Mouse (Mus musculus): Measurements from ENCODE around the gene Lysmd2.

DNA sequence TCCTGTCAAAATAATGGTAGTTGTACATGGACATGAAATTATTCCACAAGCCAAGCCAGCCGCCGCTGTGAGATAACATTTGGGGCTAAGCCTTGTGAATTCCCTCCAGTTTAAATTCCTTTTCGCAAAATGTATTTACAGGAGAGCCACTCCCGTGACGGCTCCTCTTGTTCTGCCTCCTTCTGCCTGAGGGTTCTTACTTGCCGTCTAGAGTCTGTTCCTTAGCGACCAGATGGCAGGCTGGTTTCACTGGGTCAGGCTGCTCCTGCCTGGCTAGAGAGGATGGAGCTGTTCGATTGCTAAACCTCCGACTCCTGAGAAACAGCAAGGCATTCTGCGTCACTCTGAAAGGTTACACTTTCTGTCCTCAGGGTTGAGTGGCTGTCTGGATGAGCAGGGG is 6.6 kb downstream of the Lysmd2 start:
- no peak for TF ChIP-seq POLR2A (IDR thresholded peaks at IDR 0.05; ENCODE audit: borderline replicate concordance, insufficient read depth, low read length)
- no peak for TF ChIP-seq CTCF (IDR thresholded peaks at IDR 0.05; ENCODE audit: borderline replicate concordance, insufficient read depth, low read depth, low read length)

All from cerebellum, adult 2 months (tissue).